Mouse (Mus musculus) liver, embryonic 15.5 days (tissue): Measurements from ENCODE around the gene Tarm1. TPM values are rescaled to one million over a fixed set of nuclear protein-coding genes. Genes with fewer than 3 reads are reported as not detected.
A peak's percentile ranks its signal among the peaks of the same experiment; 100 is the strongest.

Source experiments
- ATAC-seq: fragments of 200-750 bp; cut with Nextera tagmentation; 2 replicates; pipeline ENCODE4 v1.8.0; 2017; ENCODE audit warnings: moderate number of reproducible peaks, mild to moderate bottlenecking, moderate library complexity; ENCODE audit not compliant: insufficient read depth
- H3K27ac ChIP-seq: fragments of 300-500 bp; sonication (generic); replicated peaks from 2 replicates; pipeline ENCODE4 v1.5.1; 2015; ENCODE audit warnings: mild to moderate bottlenecking, inconsistent platforms
- H3K27me3 ChIP-seq: fragments of 300-500 bp; sonication (generic); 2 replicates; pipeline ENCODE4 v1.6.1; 2015; ENCODE audit warnings: mild to moderate bottlenecking, inconsistent platforms
- H3K36me3 ChIP-seq: fragments of 300-500 bp; sonication (generic); replicated peaks from 2 replicates; pipeline ENCODE4 v1.6.1; 2015; ENCODE audit warnings: moderate library complexity, mild to moderate bottlenecking, inconsistent platforms
- H3K4me1 ChIP-seq: fragments of 300-500 bp; sonication (generic); replicated peaks from 2 replicates; pipeline ENCODE4 v1.6.1; 2015; ENCODE audit warnings: inconsistent platforms
- H3K4me2 ChIP-seq: fragments of 300-500 bp; sonication (generic); 2 replicates; pipeline ENCODE4 v1.6.1; 2015; ENCODE audit warnings: moderate library complexity, mild to moderate bottlenecking, inconsistent platforms
- H3K4me3 ChIP-seq: fragments of 300-500 bp; sonication (generic); replicated peaks from 2 replicates; pipeline ENCODE4 v1.5.1; 2015; ENCODE audit warnings: mild to moderate bottlenecking, inconsistent platforms
- H3K9ac ChIP-seq: fragments of 300-500 bp; sonication (generic); 2 replicates; pipeline ENCODE4 v1.6.1; 2015; ENCODE audit warnings: moderate library complexity, mild to moderate bottlenecking, inconsistent platforms
- H3K9me3 ChIP-seq: fragments of 300-500 bp; sonication (generic); replicated peaks from 2 replicates; pipeline ENCODE4 v1.6.1; 2016; ENCODE audit warnings: inconsistent platforms
- WGBS: fragments of 180-500 bp; shearing (Covaris S2); methylation state at CpG from one replicate; pipeline ENCODE4 v1.1.7; 2015; ENCODE audit warnings: mixed read lengths; ENCODE audit not compliant: insufficient replicate concordance; 5-methylcytosine and 5-hydroxymethylcytosine counted together
- polyA plus RNA-seq: library from polyadenylated mRNA; unstranded; fragments of >200 nt; fragmentation: Nextera tagmentation; extraction: Ambion mirVana; gene quantifications from 2 replicates; pipeline ENCODE4 v1.2.1, GENCODE M21; 2015

Gene Tarm1
- 0.30 and 0.37 TPM in 2 replicates for polyA plus RNA-seq

- no peaks in the 10 kb centered on the region for H3K9me3 ChIP-seq
- H3K27ac ChIP-seq, result no peak within 1 kb of the TSS
- no peaks in the 10 kb centered on the region for H3K4me1 ChIP-seq
- H3K9ac ChIP-seq, result no peak within 1 kb of the TSS
- no peak within 1 kb of the TSS for H3K4me3 ChIP-seq
- H3K27me3 ChIP-seq, result no peaks in the 10 kb centered on the region
- 23% methylated on average over 6 of the region's 6 CpGs for WGBS
- H3K36me3 ChIP-seq, result no peaks in the 10 kb centered on the region
- H3K4me2 ChIP-seq, result no peak within 1 kb of the TSS
- ATAC-seq, result no peak; the same call in 1 of the 2 replicates
Observed at GRCm38 (mm10) chr7:3502439-3502838, at the start of gene Tarm1. Gene Tarm1 (minus strand): TSS chr7:3502624.

GRCm38 (mm10) chr7:3505913-3506312, 3.5 kb upstream of the Tarm1 start:
- no peaks in the 10 kb centered on the region for H3K27me3 ChIP-seq
- no peak overlapping the region for H3K9ac ChIP-seq
- no peak overlapping the region for H3K27ac ChIP-seq
- no peaks in the 10 kb centered on the region for H3K9me3 ChIP-seq
- H3K4me3 ChIP-seq, result no peak overlapping the region
- no peak overlapping the region for H3K4me2 ChIP-seq
- no peaks in the 10 kb centered on the region for H3K4me1 ChIP-seq
- 37% methylated on average over 3 of the region's 3 CpGs for WGBS
- no peak for ATAC-seq
- H3K36me3 ChIP-seq, result no peaks in the 10 kb centered on the region

GRCm38 (mm10) chr7:3500406-3500805, 2.0 kb downstream of the Tarm1 start:
- no peak overlapping the region for H3K4me2 ChIP-seq
- no peaks in the 10 kb centered on the region for H3K9me3 ChIP-seq
- no peaks in the 10 kb centered on the region for H3K36me3 ChIP-seq
- ATAC-seq, result no peak
- H3K27me3 ChIP-seq, result no peaks in the 10 kb centered on the region
- H3K4me1 ChIP-seq, result no peaks in the 10 kb centered on the region
- 71% methylated on average over 1 of the region's 1 CpGs for WGBS
- no peak overlapping the region for H3K9ac ChIP-seq
- no peak overlapping the region for H3K27ac ChIP-seq
- H3K4me3 ChIP-seq, result no peak overlapping the region

- H3K4me2 ChIP-seq, result no peak overlapping the region
- H3K9ac ChIP-seq, result no peak overlapping the region
- H3K36me3 ChIP-seq, result no peaks in the 10 kb centered on the region
- no peak overlapping the region for H3K27ac ChIP-seq
- no peaks in the 10 kb centered on the region for H3K27me3 ChIP-seq
- H3K4me3 ChIP-seq, result no peak overlapping the region
- no peaks in the 10 kb centered on the region for H3K9me3 ChIP-seq
- no peak for ATAC-seq
- 30% methylated on average over 6 of the region's 6 CpGs for WGBS
- H3K4me1 ChIP-seq, result no peaks in the 10 kb centered on the region
Observed at GRCm38 (mm10) chr7:3481948-3482608, 20.3 kb downstream of the Tarm1 start.

GRCm38 (mm10) chr7:3476728-3477127, 25.7 kb downstream of the Tarm1 start:
- no peak for ATAC-seq
- Histone ChIP-seq H3K9me3 (no peaks in the 10 kb centered on the region), H3K4me2 (no peak overlapping the region), H3K27ac (no peak overlapping the region), H3K4me3 (no peak overlapping the region), H3K4me1 (no peaks in the 10 kb centered on the region), H3K27me3 (no peaks in the 10 kb centered on the region), H3K36me3 (no peaks in the 10 kb centered on the region), H3K9ac (no peak overlapping the region)
- 50% methylated on average over 5 of the region's 5 CpGs for WGBS

GRCm38 (mm10) chr7:3474291-3475080, 27.9 kb downstream of the Tarm1 start:
- H3K36me3 ChIP-seq, result no peaks in the 10 kb centered on the region
- H3K9me3 ChIP-seq, result no peaks in the 10 kb centered on the region
- H3K4me1 ChIP-seq, result no peaks in the 10 kb centered on the region
- 12% methylated on average over 19 of the region's 19 CpGs for WGBS
- H3K4me2 ChIP-seq, result peak overlapping the region; percentile 25; the same call in 1 of the 2 replicates
- H3K4me3 ChIP-seq, result no peak overlapping the region
- no peak overlapping the region for H3K27ac ChIP-seq
- no peaks in the 10 kb centered on the region for H3K27me3 ChIP-seq
- no peak for ATAC-seq
- H3K9ac ChIP-seq, result no peak overlapping the region

- Histone ChIP-seq H3K36me3 (no peaks in the 10 kb centered on the region), H3K4me1 (no peaks in the 10 kb centered on the region), H3K9ac (no peak overlapping the region), H3K4me2 (no peak overlapping the region), H3K27ac (no peak overlapping the region), H3K9me3 (no peaks in the 10 kb centered on the region), H3K4me3 (no peak overlapping the region), H3K27me3 (no peaks in the 10 kb centered on the region)
- 45% methylated on average over 3 of the region's 3 CpGs for WGBS
- no peak for ATAC-seq
Observed at GRCm38 (mm10) chr7:3472774-3473173, 29.6 kb downstream of the Tarm1 start.

- Histone ChIP-seq H3K4me1 (no peaks in the 10 kb centered on the region), H3K27ac (no peak overlapping the region), H3K4me3 (no peak overlapping the region), H3K9me3 (no peaks in the 10 kb centered on the region), H3K4me2 (no peak overlapping the region), H3K27me3 (no peaks in the 10 kb centered on the region), H3K36me3 (no peaks in the 10 kb centered on the region), H3K9ac (no peak overlapping the region)
- no peak for ATAC-seq
- 44% methylated on average over 2 of the region's 2 CpGs for WGBS
Observed at GRCm38 (mm10) chr7:3468614-3469013, 33.8 kb downstream of the Tarm1 start.

- Histone ChIP-seq H3K4me2 (no peak overlapping the region), H3K36me3 (no peaks in the 10 kb centered on the region), H3K27me3 (no peaks in the 10 kb centered on the region), H3K4me3 (no peak overlapping the region), H3K27ac (no peak overlapping the region), H3K9me3 (no peaks in the 10 kb centered on the region), H3K4me1 (no peaks in the 10 kb centered on the region), H3K9ac (no peak overlapping the region)
- no peak for ATAC-seq
- 54% methylated on average over 4 of the region's 4 CpGs for WGBS
Observed at GRCm38 (mm10) chr7:3463306-3463705, 39.1 kb downstream of the Tarm1 start.

GRCm38 (mm10) chr7:3460261-3460660, 42.2 kb downstream of the Tarm1 start:
- 67% methylated on average over 8 of the region's 8 CpGs for WGBS
- Histone ChIP-seq H3K9ac (no peak overlapping the region), H3K4me1 (no peaks in the 10 kb centered on the region), H3K36me3 (no peaks in the 10 kb centered on the region), H3K4me2 (no peak overlapping the region), H3K27me3 (no peaks in the 10 kb centered on the region), H3K9me3 (no peaks in the 10 kb centered on the region), H3K27ac (no peak overlapping the region), H3K4me3 (no peak overlapping the region)
- ATAC-seq, result no peak

- Histone ChIP-seq H3K27ac (no peak overlapping the region), H3K9ac (no peak overlapping the region), H3K9me3 (no peaks in the 10 kb centered on the region), H3K4me1 (no peaks in the 10 kb centered on the region), H3K36me3 (no peaks in the 10 kb centered on the region), H3K27me3 (no peaks in the 10 kb centered on the region), H3K4me2 (no peak overlapping the region), H3K4me3 (no peak overlapping the region)
- no peak for ATAC-seq
- 61% methylated on average over 9 of the region's 9 CpGs for WGBS
Observed at GRCm38 (mm10) chr7:3457841-3458217, 44.6 kb downstream of the Tarm1 start.
